Mouse (Mus musculus): ENCODE results near the gene Dnajb1. TPM values are rescaled to one million over a fixed set of nuclear protein-coding genes. Genes with fewer than 3 reads are reported as not detected.
A peak's percentile ranks its signal among the peaks of the same experiment; 100 is the strongest.

Dnajb1 gene
- polyA plus RNA-seq, 1 experiment from 2014 or later = 59.5 TPM

GRCm38 (mm10) chr8:83609547-83610180 lies 1.7 kb downstream of the Dnajb1 start:
- H3K4me3 ChIP-seq (ENCODE audit: low read depth, low read length) = peak overlapping the region; percentile 76
- peak overlapping the region; percentile 95 for H3K4me2 ChIP-seq (replicated peaks; ENCODE audit: low read depth, low read length)
- WGBS = 92% methylated on average over 10 of the region's 10 CpGs
- no peak overlapping the region for H3K27ac ChIP-seq (ENCODE audit: low read length)
- peak overlapping the region; percentile 84 for H3K9ac ChIP-seq (replicated peaks; ENCODE audit: low read depth, low read length)
- H3K27me3 ChIP-seq (ENCODE audit: control insufficient read depth, insufficient read depth, low read length) = no peaks in the 10 kb centered on the region
- H3K4me1 ChIP-seq (ENCODE audit: control insufficient read depth, insufficient read depth, low read length) = peaks cover 14% of the 10 kb centered on the region
- H3K9me3 ChIP-seq (ENCODE audit: control insufficient read depth, low read depth, low read length) = no peaks in the 10 kb centered on the region
- no peak for ATAC-seq (ENCODE audit: insufficient number of reproducible peaks, insufficient read depth, low FRiP score, low read depth)
- H3K36me3 ChIP-seq (ENCODE audit: control insufficient read depth, insufficient read depth, low read length) = peaks cover 37% of the 10 kb centered on the region

- Histone ChIP-seq H3K36me3 (ENCODE audit: control insufficient read depth, insufficient read depth, low read length) (peaks cover 37% of the 10 kb centered on the region), H3K27me3 (ENCODE audit: control insufficient read depth, insufficient read depth, low read length) (no peaks in the 10 kb centered on the region), H3K4me2 (replicated peaks; ENCODE audit: low read depth, low read length) (no peak overlapping the region), H3K4me1 (ENCODE audit: control insufficient read depth, insufficient read depth, low read length) (peaks cover 14% of the 10 kb centered on the region), H3K9ac (replicated peaks; ENCODE audit: low read depth, low read length) (no peak overlapping the region), H3K9me3 (ENCODE audit: control insufficient read depth, low read depth, low read length) (no peaks in the 10 kb centered on the region), H3K27ac (ENCODE audit: low read length) (no peak overlapping the region), H3K4me3 (ENCODE audit: low read depth, low read length) (no peak overlapping the region)
- ATAC-seq (ENCODE audit: insufficient number of reproducible peaks, insufficient read depth, low FRiP score, low read depth) = no peak
- WGBS = 97% methylated on average over 4 of the region's 4 CpGs
Measured at GRCm38 (mm10) chr8:83611921-83612320, 3.9 kb downstream of the Dnajb1 start.

- no peak overlapping the region for H3K27ac ChIP-seq (ENCODE audit: low read length)
- H3K4me1 ChIP-seq (ENCODE audit: control insufficient read depth, insufficient read depth, low read length) = peaks cover 11% of the 10 kb centered on the region
- H3K9me3 ChIP-seq (ENCODE audit: control insufficient read depth, low read depth, low read length) = no peaks in the 10 kb centered on the region
- no peak overlapping the region for H3K4me3 ChIP-seq (ENCODE audit: low read depth, low read length)
- H3K36me3 ChIP-seq (ENCODE audit: control insufficient read depth, insufficient read depth, low read length) = peaks cover 37% of the 10 kb centered on the region
- no peak overlapping the region for H3K4me2 ChIP-seq (replicated peaks; ENCODE audit: low read depth, low read length)
- H3K27me3 ChIP-seq (ENCODE audit: control insufficient read depth, insufficient read depth, low read length) = no peaks in the 10 kb centered on the region
- 94% methylated on average over 4 of the region's 4 CpGs for WGBS
- no peak overlapping the region for H3K9ac ChIP-seq (replicated peaks; ENCODE audit: low read depth, low read length)
- ATAC-seq (ENCODE audit: insufficient number of reproducible peaks, insufficient read depth, low FRiP score, low read depth) = no peak
Measured at GRCm38 (mm10) chr8:83613695-83614094, 5.7 kb downstream of the Dnajb1 start.

- Histone ChIP-seq H3K36me3 (ENCODE audit: control insufficient read depth, insufficient read depth, low read length) (peaks cover 17% of the 10 kb centered on the region), H3K9me3 (ENCODE audit: control insufficient read depth, low read depth, low read length) (no peaks in the 10 kb centered on the region), H3K27me3 (ENCODE audit: control insufficient read depth, insufficient read depth, low read length) (no peaks in the 10 kb centered on the region), H3K4me1 (ENCODE audit: control insufficient read depth, insufficient read depth, low read length) (no peaks in the 10 kb centered on the region), H3K9ac (replicated peaks; ENCODE audit: low read depth, low read length) (no peak overlapping the region), H3K27ac (ENCODE audit: low read length) (no peak overlapping the region), H3K4me2 (replicated peaks; ENCODE audit: low read depth, low read length) (no peak overlapping the region), H3K4me3 (ENCODE audit: low read depth, low read length) (no peak overlapping the region)
- ATAC-seq (ENCODE audit: insufficient number of reproducible peaks, insufficient read depth, low FRiP score, low read depth) = no peak
Measured at GRCm38 (mm10) chr8:83616625-83617024, 8.6 kb downstream of the Dnajb1 start.

- ATAC-seq (ENCODE audit: insufficient number of reproducible peaks, insufficient read depth, low FRiP score, low read depth) = no peak
- 78% methylated on average over 2 of the region's 2 CpGs for WGBS
- no peak overlapping the region for H3K4me3 ChIP-seq (ENCODE audit: low read depth, low read length)
Measured at GRCm38 (mm10) chr8:83617111-83617510, 9.1 kb downstream of the Dnajb1 start.

GRCm38 (mm10) chr8:83618566-83618965 lies 10.6 kb downstream of the Dnajb1 start:
- Histone ChIP-seq H3K4me3 (ENCODE audit: low read depth, low read length) (no peak overlapping the region), H3K4me1 (ENCODE audit: control insufficient read depth, insufficient read depth, low read length) (no peaks in the 10 kb centered on the region), H3K36me3 (ENCODE audit: control insufficient read depth, insufficient read depth, low read length) (no peaks in the 10 kb centered on the region), H3K9me3 (ENCODE audit: control insufficient read depth, low read depth, low read length) (no peaks in the 10 kb centered on the region), H3K27ac (ENCODE audit: low read length) (no peak overlapping the region), H3K9ac (replicated peaks; ENCODE audit: low read depth, low read length) (no peak overlapping the region), H3K27me3 (ENCODE audit: control insufficient read depth, insufficient read depth, low read length) (no peaks in the 10 kb centered on the region), H3K4me2 (replicated peaks; ENCODE audit: low read depth, low read length) (no peak overlapping the region)
- no peak for ATAC-seq (ENCODE audit: insufficient number of reproducible peaks, insufficient read depth, low FRiP score, low read depth)
- WGBS = 90% methylated on average over 2 of the region's 2 CpGs

More at GRCm38 (mm10) chr8:83617111-83617510, 9.1 kb downstream of the Dnajb1 start:
- H3K4me2 ChIP-seq (replicated peaks; ENCODE audit: low read depth, low read length) = no peak overlapping the region
- H3K36me3 ChIP-seq (ENCODE audit: control insufficient read depth, insufficient read depth, low read length) = peaks cover 12% of the 10 kb centered on the region
- no peak overlapping the region for H3K9ac ChIP-seq (replicated peaks; ENCODE audit: low read depth, low read length)
- H3K4me1 ChIP-seq (ENCODE audit: control insufficient read depth, insufficient read depth, low read length) = no peaks in the 10 kb centered on the region
- H3K27ac ChIP-seq (ENCODE audit: low read length) = no peak overlapping the region
- no peaks in the 10 kb centered on the region for H3K27me3 ChIP-seq (ENCODE audit: control insufficient read depth, insufficient read depth, low read length)
- H3K9me3 ChIP-seq (ENCODE audit: control insufficient read depth, low read depth, low read length) = no peaks in the 10 kb centered on the region

GRCm38 (mm10) chr8:83619568-83620285 lies 11.7 kb downstream of the Dnajb1 start:
- Histone ChIP-seq H3K36me3 (ENCODE audit: control insufficient read depth, insufficient read depth, low read length) (no peaks in the 10 kb centered on the region), H3K4me2 (replicated peaks; ENCODE audit: low read depth, low read length) (no peak overlapping the region), H3K27ac (ENCODE audit: low read length) (peak overlapping the region; percentile 44; the same call in 1 of the 2 replicates), H3K27me3 (ENCODE audit: control insufficient read depth, insufficient read depth, low read length) (no peaks in the 10 kb centered on the region), H3K9ac (replicated peaks; ENCODE audit: low read depth, low read length) (no peak overlapping the region), H3K9me3 (ENCODE audit: control insufficient read depth, low read depth, low read length) (no peaks in the 10 kb centered on the region), H3K4me3 (ENCODE audit: low read depth, low read length) (no peak overlapping the region), H3K4me1 (ENCODE audit: control insufficient read depth, insufficient read depth, low read length) (no peaks in the 10 kb centered on the region)
- 80% methylated on average over 9 of the region's 9 CpGs for WGBS
- peak; percentile 44 for ATAC-seq (ENCODE audit: insufficient number of reproducible peaks, insufficient read depth, low FRiP score, low read depth)

GRCm38 (mm10) chr8:83621691-83622388 lies 13.8 kb downstream of the Dnajb1 start:
- ATAC-seq (ENCODE audit: insufficient number of reproducible peaks, insufficient read depth, low FRiP score, low read depth) = no peak
- Histone ChIP-seq H3K4me3 (ENCODE audit: low read depth, low read length) (peak overlapping the region; percentile 24), H3K36me3 (ENCODE audit: control insufficient read depth, insufficient read depth, low read length) (no peaks in the 10 kb centered on the region), H3K27ac (ENCODE audit: low read length) (no peak overlapping the region), H3K4me2 (replicated peaks; ENCODE audit: low read depth, low read length) (peak overlapping the region; percentile 63), H3K9ac (replicated peaks; ENCODE audit: low read depth, low read length) (no peak overlapping the region; the same call in 1 of the 2 replicates), H3K9me3 (ENCODE audit: control insufficient read depth, low read depth, low read length) (no peaks in the 10 kb centered on the region), H3K4me1 (ENCODE audit: control insufficient read depth, insufficient read depth, low read length) (no peaks in the 10 kb centered on the region), H3K27me3 (ENCODE audit: control insufficient read depth, insufficient read depth, low read length) (no peaks in the 10 kb centered on the region)
- WGBS = 52% methylated on average over 15 of the region's 15 CpGs

Measured in stomach, embryonic 14.5 days (tissue).